Mouse (Mus musculus) limb, embryonic 10.5 days (tissue): ENCODE results near the gene Lair1. TPM values are rescaled to one million over a fixed set of nuclear protein-coding genes. Genes with fewer than 3 reads are reported as not detected.
"Not testable (repeated sequence)": the region's sequence is repeated elsewhere in the genome, so short reads cannot be mapped to it uniquely, and the experiment has no call there.

Source experiments
- DNase-seq: peaks from one replicate; pipeline ENCODE4 v3.0.0-alpha.2; 2017; ENCODE audit warnings: low spot score
- H3K27ac ChIP-seq: fragments of 300-500 bp; sonication (generic); 2 replicates; pipeline ENCODE4 v1.5.1; 2016; ENCODE audit warnings: mild to moderate bottlenecking
- H3K27me3 ChIP-seq: fragments of 300-500 bp; sonication (generic); 2 replicates; pipeline ENCODE4 v1.6.1; 2016; ENCODE audit warnings: low read depth, mild to moderate bottlenecking; ENCODE audit not compliant: poor library complexity, severe bottlenecking
- H3K36me3 ChIP-seq: fragments of 300-500 bp; sonication (generic); 2 replicates; pipeline ENCODE4 v1.6.1; 2016; ENCODE audit warnings: mild to moderate bottlenecking, moderate library complexity
- H3K4me1 ChIP-seq: fragments of 300-500 bp; sonication (generic); 2 replicates; pipeline ENCODE4 v1.6.1; 2016
- H3K4me3 ChIP-seq: fragments of 300-500 bp; sonication (generic); 2 replicates; pipeline ENCODE4 v1.5.1; 2016; ENCODE audit warnings: mild to moderate bottlenecking, moderate library complexity
- H3K9me3 ChIP-seq: fragments of 300-500 bp; sonication (generic); replicated peaks from 2 replicates; pipeline ENCODE4 v1.6.1; 2016; ENCODE audit warnings: mild to moderate bottlenecking
- WGBS: fragments of 180-500 bp; shearing (Covaris S2); methylation state at CpG from one replicate; pipeline ENCODE4 v1.1.7; 2016; 5-methylcytosine and 5-hydroxymethylcytosine counted together
- polyA plus RNA-seq: library from polyadenylated mRNA; unstranded; fragments of >200 nt; fragmentation: Nextera tagmentation; extraction: Ambion mirVana; gene quantifications from 2 replicates; pipeline ENCODE4 v1.2.1, GENCODE M21; 2016

Gene Lair1
- polyA plus RNA-seq, 1 experiment from 2014 or later = 0.13 TPM

GRCm38 (mm10) chr7:4080552-4080951 is 17.5 kb upstream of the Lair1 start:
- Histone ChIP-seq H3K4me3 (no peak overlapping the region), H3K36me3 (no peaks in the 10 kb centered on the region), H3K27ac (no peak overlapping the region), H3K9me3 (no peaks in the 10 kb centered on the region), H3K4me1 (no peaks in the 10 kb centered on the region), H3K27me3 (no peaks in the 10 kb centered on the region)
- 90% methylated on average over 4 of the region's 4 CpGs for WGBS
- DNase-seq = no peak

GRCm38 (mm10) chr7:4079511-4079910 is 16.5 kb upstream of the Lair1 start:
- H3K4me3 ChIP-seq = no peak overlapping the region
- no peak overlapping the region for H3K27ac ChIP-seq
- no peaks in the 10 kb centered on the region for H3K27me3 ChIP-seq
- no peaks in the 10 kb centered on the region for H3K36me3 ChIP-seq
- no peaks in the 10 kb centered on the region for H3K4me1 ChIP-seq
- H3K9me3 ChIP-seq = no peaks in the 10 kb centered on the region
- DNase-seq = no peak
- WGBS = 82% methylated on average over 7 of the region's 7 CpGs

- 84% methylated on average over 3 of the region's 3 CpGs for WGBS
- H3K36me3 ChIP-seq = no peaks in the 10 kb centered on the region
Observed at GRCm38 (mm10) chr7:4073144-4073543, 10.1 kb upstream of the Lair1 start.

GRCm38 (mm10) chr7:4071066-4071465 is 8.1 kb upstream of the Lair1 start:
- H3K27ac ChIP-seq = no peak overlapping the region
- H3K36me3 ChIP-seq = no peaks in the 10 kb centered on the region
- no peaks in the 10 kb centered on the region for H3K4me1 ChIP-seq
- H3K27me3 ChIP-seq = no peaks in the 10 kb centered on the region
- H3K4me3 ChIP-seq = no peak overlapping the region
- WGBS = 94% methylated on average over 6 of the region's 6 CpGs
- no peaks in the 10 kb centered on the region for H3K9me3 ChIP-seq
- DNase-seq = no peak

More at GRCm38 (mm10) chr7:4073144-4073543, 10.1 kb upstream of the Lair1 start:
- Histone ChIP-seq H3K4me1 (no peaks in the 10 kb centered on the region), H3K27ac (no peak overlapping the region), H3K4me3 (no peak overlapping the region), H3K9me3 (no peaks in the 10 kb centered on the region), H3K27me3 (no peaks in the 10 kb centered on the region)
- no peak for DNase-seq

GRCm38 (mm10) chr7:4063714-4064425 is 866 bp upstream of the Lair1 start:
- no peak for DNase-seq
- H3K27me3 ChIP-seq = no peaks in the 10 kb centered on the region
- no peak overlapping the region for H3K27ac ChIP-seq
- 96% methylated on average over 1 of the region's 1 CpGs for WGBS
- no peaks in the 10 kb centered on the region for H3K4me1 ChIP-seq
- H3K4me3 ChIP-seq = no peak overlapping the region
- no peaks in the 10 kb centered on the region for H3K9me3 ChIP-seq
- H3K36me3 ChIP-seq = no peaks in the 10 kb centered on the region

- not testable (repeated sequence) for DNase-seq, H3K27ac ChIP-seq, H3K4me1 ChIP-seq, H3K27me3 ChIP-seq, H3K4me3 ChIP-seq, H3K9me3 ChIP-seq, H3K36me3 ChIP-seq
- 61% methylated on average over 9 of the region's 9 CpGs for WGBS
Observed at GRCm38 (mm10) chr7:4060602-4061188, 2.3 kb downstream of the Lair1 start.

- H3K4me1 ChIP-seq = no peaks in the 10 kb centered on the region
- H3K4me3 ChIP-seq = no peak overlapping the region
- no peaks in the 10 kb centered on the region for H3K36me3 ChIP-seq
- H3K27ac ChIP-seq = no peak overlapping the region
- no peaks in the 10 kb centered on the region for H3K27me3 ChIP-seq
- no peak for DNase-seq
- no peaks in the 10 kb centered on the region for H3K9me3 ChIP-seq
- WGBS = 29% methylated on average over 3 of the region's 3 CpGs
Observed at GRCm38 (mm10) chr7:4026794-4027421, 36.1 kb downstream of the Lair1 start.

GRCm38 (mm10) chr7:4004636-4005035 is 58.4 kb downstream of the Lair1 start:
- not testable (repeated sequence) for H3K4me1 ChIP-seq, H3K27me3 ChIP-seq, H3K4me3 ChIP-seq, H3K27ac ChIP-seq, H3K9me3 ChIP-seq, DNase-seq, H3K36me3 ChIP-seq
- 62% methylated on average over 3 of the region's 3 CpGs for WGBS

GRCm38 (mm10) chr7:4003996-4004395 is 59.0 kb downstream of the Lair1 start:
- WGBS = 84% methylated on average over 4 of the region's 4 CpGs
- DNase-seq, H3K4me1 ChIP-seq, H3K4me3 ChIP-seq, H3K27ac ChIP-seq, H3K27me3 ChIP-seq, H3K36me3 ChIP-seq, H3K9me3 ChIP-seq: not testable (repeated sequence)

GRCm38 (mm10) chr7:3962017-3962416 is 101.0 kb downstream of the Lair1 start:
- DNase-seq = no peak
- Histone ChIP-seq H3K36me3 (no peaks in the 10 kb centered on the region), H3K4me1 (no peaks in the 10 kb centered on the region), H3K9me3 (no peaks in the 10 kb centered on the region), H3K4me3 (no peak overlapping the region), H3K27ac (no peak overlapping the region), H3K27me3 (no peaks in the 10 kb centered on the region)
- 89% methylated on average over 2 of the region's 2 CpGs for WGBS

- Histone ChIP-seq H3K36me3 (no peaks in the 10 kb centered on the region), H3K27me3 (no peaks in the 10 kb centered on the region), H3K27ac (no peak overlapping the region), H3K9me3 (no peaks in the 10 kb centered on the region), H3K4me1 (no peaks in the 10 kb centered on the region), H3K4me3 (no peak overlapping the region)
- 94% methylated on average over 3 of the region's 3 CpGs for WGBS
- no peak for DNase-seq
Observed at GRCm38 (mm10) chr7:3957387-3957786, 105.6 kb downstream of the Lair1 start.
